In genomic region chr11:58904838-58905237, GRCm38 (mm10) we compare ENCODE assay signal across 8 mouse cellular contexts. TPM values are rescaled to one million over a fixed set of nuclear protein-coding genes. Genes with fewer than 3 reads are reported as not detected.
DNase-seq lines count a peak whose midpoint lies in the region; ATAC-seq and TF ChIP-seq lines count a peak whose summit lies in the region.

No protein-coding gene starts in this region.

- H3K27me3 ChIP-seq in forebrain, embryonic 14.5 days (replicated peaks; ENCODE audit: control insufficient read depth, insufficient read depth, low read length), result no peaks in the 10 kb centered on the region
- no peaks in the 10 kb centered on the region for H3K27me3 ChIP-seq in forebrain, embryonic 13.5 days
- H3K27me3 ChIP-seq in erythroblast, embryonic 14.5 days (ENCODE audit: control insufficient read depth), result peaks cover 6% of the 10 kb centered on the region
- H3K27me3 ChIP-seq in limb, embryonic 10.5 days (ENCODE audit: low read depth, poor library complexity, severe bottlenecking), result no peaks in the 10 kb centered on the region
- H3K27me3 ChIP-seq in midbrain, postnatal 0 days (ENCODE audit: insufficient read depth, low read length), result no peaks in the 10 kb centered on the region

- no peak overlapping the region for H3K4me3 ChIP-seq in forebrain, embryonic 14.5 days (ENCODE audit: low read depth, low read length)
- no peak overlapping the region for H3K4me3 ChIP-seq in forebrain, embryonic 13.5 days
- H3K4me3 ChIP-seq in erythroblast, embryonic 14.5 days (replicated peaks), result peak overlapping the region; percentile 68
- H3K4me3 ChIP-seq in limb, embryonic 10.5 days, result peak overlapping the region; percentile 65
- no peak overlapping the region for H3K4me3 ChIP-seq in midbrain, postnatal 0 days (ENCODE audit: low read depth, low read length)

- H3K4me1 ChIP-seq in forebrain, embryonic 14.5 days (ENCODE audit: control insufficient read depth, insufficient read depth, low read length), result peaks cover 7% of the 10 kb centered on the region
- peaks cover 21% of the 10 kb centered on the region for H3K4me1 ChIP-seq in forebrain, embryonic 13.5 days
- peaks cover 54% of the 10 kb centered on the region for H3K4me1 ChIP-seq in erythroblast, embryonic 14.5 days (ENCODE audit: control insufficient read depth)
- H3K4me1 ChIP-seq in limb, embryonic 10.5 days, result peaks cover 14% of the 10 kb centered on the region
- H3K4me1 ChIP-seq in midbrain, postnatal 0 days (ENCODE audit: insufficient read depth, low read length), result peaks cover 3% of the 10 kb centered on the region; the same call in 1 of the 2 replicates

- no peak overlapping the region for H3K9ac ChIP-seq in forebrain, embryonic 14.5 days (ENCODE audit: low read length)
- no peak overlapping the region for H3K9ac ChIP-seq in forebrain, embryonic 13.5 days
- no peak overlapping the region for H3K9ac ChIP-seq in midbrain, postnatal 0 days (replicated peaks; ENCODE audit: low read length, poor library complexity, severe bottlenecking)

- no peak for ATAC-seq in forebrain, embryonic 14.5 days
- ATAC-seq in forebrain, embryonic 13.5 days, result no peak
- ATAC-seq in midbrain, postnatal 0 days (ENCODE audit: low FRiP score), result no peak

- peaks cover 19% of the 10 kb centered on the region for H3K36me3 ChIP-seq in forebrain, embryonic 14.5 days (ENCODE audit: control insufficient read depth, insufficient read depth, low read length)
- H3K36me3 ChIP-seq in forebrain, embryonic 13.5 days (ENCODE audit: poor library complexity, severe bottlenecking), result peaks cover 17% of the 10 kb centered on the region
- peaks cover 31% of the 10 kb centered on the region for H3K36me3 ChIP-seq in erythroblast, embryonic 14.5 days (ENCODE audit: control insufficient read depth)
- peaks cover 27% of the 10 kb centered on the region for H3K36me3 ChIP-seq in limb, embryonic 10.5 days
- peaks cover 17% of the 10 kb centered on the region; the same call in 1 of the 2 replicates for H3K36me3 ChIP-seq in midbrain, postnatal 0 days (ENCODE audit: insufficient read depth, low read length)

- 45% methylated on average over 6 of the region's 6 CpGs for WGBS in forebrain, embryonic 14.5 days
- WGBS in forebrain, embryonic 13.5 days, result 43% methylated on average over 6 of the region's 6 CpGs
- 48% methylated on average over 6 of the region's 6 CpGs for WGBS in limb, embryonic 10.5 days
- WGBS in midbrain, postnatal 0 days, result 45% methylated on average over 6 of the region's 6 CpGs

- peak overlapping the region; percentile 85; the same call in 1 of the 2 replicates for H3K4me2 ChIP-seq in forebrain, embryonic 14.5 days (ENCODE audit: low read length)
- H3K4me2 ChIP-seq in forebrain, embryonic 13.5 days, result no peak overlapping the region; the same call in 1 of the 2 replicates
- H3K4me2 ChIP-seq in midbrain, postnatal 0 days (ENCODE audit: low read depth, low read length, poor library complexity, severe bottlenecking), result no peak overlapping the region

- H3K27ac ChIP-seq in forebrain, embryonic 14.5 days (ENCODE audit: low read depth, low read length), result no peak overlapping the region
- H3K27ac ChIP-seq in forebrain, embryonic 13.5 days, result no peak overlapping the region
- H3K27ac ChIP-seq in limb, embryonic 10.5 days, result no peak overlapping the region
- H3K27ac ChIP-seq in midbrain, postnatal 0 days (ENCODE audit: low read depth, low read length), result no peak overlapping the region

- no peak for TF ChIP-seq CTCF in midbrain, postnatal 0 days (IDR thresholded peaks at IDR 0.05)

- DNase-seq in forebrain, embryonic 14.5 days (ENCODE audit: low spot score), result peak; percentile 33
- DNase-seq in ES-CJ7 (ENCODE audit: low read depth, low spot score), result peak; percentile 70
- DNase-seq in limb, embryonic 10.5 days (ENCODE audit: low spot score), result peak; percentile 33
- peak; percentile 63 for DNase-seq in midbrain, postnatal 0 days (ENCODE audit: low spot score)
- DNase-seq in right cerebral cortex, adult 2 months (ENCODE audit: low spot score in 2 of 2), result no peak
- DNase-seq in ovary, postnatal 36 days (ENCODE audit: low spot score), result no peak

- H3K9me3 ChIP-seq in forebrain, embryonic 14.5 days (replicated peaks; ENCODE audit: control insufficient read depth, low read length), result no peaks in the 10 kb centered on the region
- H3K9me3 ChIP-seq in forebrain, embryonic 13.5 days (replicated peaks), result no peaks in the 10 kb centered on the region
- 0 out of 2 replicates have a peak, but pooled peaks cover 3% of the 10 kb centered on the region for H3K9me3 ChIP-seq in erythroblast, embryonic 14.5 days (ENCODE audit: control insufficient read depth, low read length)
- no peaks in the 10 kb centered on the region for H3K9me3 ChIP-seq in limb, embryonic 10.5 days (replicated peaks)
- H3K9me3 ChIP-seq in midbrain, postnatal 0 days (ENCODE audit: low read length), result no peaks in the 10 kb centered on the region

RNA-seq across cellular contexts. Expression of gene Zfp39, which starts 0.8 kb away (rescaled TPM):
- polyA plus RNA-seq in forebrain, embryonic 14.5 days (2014; fragmentation: Nextera tagmentation; extraction: Ambion mirVana), result 5.5 and 6.7 TPM in 2 replicates
- polyA plus RNA-seq in forebrain, embryonic 13.5 days (2015; fragmentation: Nextera tagmentation; extraction: Ambion mirVana), result 4.8 and 4.9 TPM in 2 replicates
- polyA plus RNA-seq in erythroblast, embryonic 14.5 days (2012), result 0.07 and 0.10 TPM in 2 replicates
- 5.7 and 6.9 TPM in 2 replicates for polyA plus RNA-seq in limb, embryonic 10.5 days (2016; fragmentation: Nextera tagmentation; extraction: Ambion mirVana)
- 9.1 and 9.5 TPM in 2 replicates for total RNA-seq in midbrain, postnatal 0 days (2014; rRNA removed)
- polyA plus RNA-seq in midbrain, postnatal 0 days (2015; fragmentation: Nextera tagmentation; extraction: Ambion mirVana), result 5.3 and 7.5 TPM in 2 replicates

RNA-seq across cellular contexts. Expression of gene Btnl10, which starts 12.9 kb away (rescaled TPM):
- polyA plus RNA-seq in forebrain, embryonic 14.5 days (2014; fragmentation: Nextera tagmentation; extraction: Ambion mirVana), result not detected in 2 replicates
- polyA plus RNA-seq in forebrain, embryonic 13.5 days (2015; fragmentation: Nextera tagmentation; extraction: Ambion mirVana), result not detected in 2 replicates
- 3.0 and 3.5 TPM in 2 replicates for polyA plus RNA-seq in erythroblast, embryonic 14.5 days (2012)
- 0.05 TPM in 1 of 2 replicates, not detected in the other for polyA plus RNA-seq in limb, embryonic 10.5 days (2016; fragmentation: Nextera tagmentation; extraction: Ambion mirVana)
- 0.16 and 0.24 TPM in 2 replicates for total RNA-seq in midbrain, postnatal 0 days (2014; rRNA removed)
- not detected in 2 replicates for polyA plus RNA-seq in midbrain, postnatal 0 days (2015; fragmentation: Nextera tagmentation; extraction: Ambion mirVana)

RNA-seq across cellular contexts. Expression of gene Rnf187, which starts 33.9 kb away (rescaled TPM):
- polyA plus RNA-seq in forebrain, embryonic 14.5 days (2014; fragmentation: Nextera tagmentation; extraction: Ambion mirVana), result 457 and 463 TPM in 2 replicates
- 368 and 373 TPM in 2 replicates for polyA plus RNA-seq in forebrain, embryonic 13.5 days (2015; fragmentation: Nextera tagmentation; extraction: Ambion mirVana)
- 58.5 and 75.1 TPM in 2 replicates for polyA plus RNA-seq in erythroblast, embryonic 14.5 days (2012)
- 222 and 238 TPM in 2 replicates for polyA plus RNA-seq in limb, embryonic 10.5 days (2016; fragmentation: Nextera tagmentation; extraction: Ambion mirVana)
- total RNA-seq in midbrain, postnatal 0 days (2014; rRNA removed), result 925 and 964 TPM in 2 replicates
- 700 and 703 TPM in 2 replicates for polyA plus RNA-seq in midbrain, postnatal 0 days (2015; fragmentation: Nextera tagmentation; extraction: Ambion mirVana)

RNA-seq across cellular contexts. Expression of gene 2810021J22Rik, which starts 37.8 kb away (rescaled TPM):
- polyA plus RNA-seq in forebrain, embryonic 14.5 days (2014; fragmentation: Nextera tagmentation; extraction: Ambion mirVana), result 11.9 and 13.4 TPM in 2 replicates
- polyA plus RNA-seq in forebrain, embryonic 13.5 days (2015; fragmentation: Nextera tagmentation; extraction: Ambion mirVana), result 10.5 and 10.9 TPM in 2 replicates
- polyA plus RNA-seq in erythroblast, embryonic 14.5 days (2012), result 0.04 and 0.05 TPM in 2 replicates
- 8.6 and 10.9 TPM in 2 replicates for polyA plus RNA-seq in limb, embryonic 10.5 days (2016; fragmentation: Nextera tagmentation; extraction: Ambion mirVana)
- 10.1 and 14.9 TPM in 2 replicates for total RNA-seq in midbrain, postnatal 0 days (2014; rRNA removed)
- 6.8 and 7.4 TPM in 2 replicates for polyA plus RNA-seq in midbrain, postnatal 0 days (2015; fragmentation: Nextera tagmentation; extraction: Ambion mirVana)

RNA-seq across cellular contexts. Expression of gene Hist3h2ba, which starts 43.9 kb away (rescaled TPM):
- 279 and 359 TPM in 2 replicates for polyA plus RNA-seq in forebrain, embryonic 14.5 days (2014; fragmentation: Nextera tagmentation; extraction: Ambion mirVana)
- polyA plus RNA-seq in forebrain, embryonic 13.5 days (2015; fragmentation: Nextera tagmentation; extraction: Ambion mirVana), result 315 and 321 TPM in 2 replicates
- polyA plus RNA-seq in erythroblast, embryonic 14.5 days (2012), result 5.1 and 5.4 TPM in 2 replicates
- 3.2 and 4.5 TPM in 2 replicates for polyA plus RNA-seq in limb, embryonic 10.5 days (2016; fragmentation: Nextera tagmentation; extraction: Ambion mirVana)
- 552 and 1,117 TPM in 2 replicates for total RNA-seq in midbrain, postnatal 0 days (2014; rRNA removed)
- polyA plus RNA-seq in midbrain, postnatal 0 days (2015; fragmentation: Nextera tagmentation; extraction: Ambion mirVana), result 114 and 126 TPM in 2 replicates

Comparison
In these comparisons a context has a peak if more than half of its experiments do, and no peak if none do; other contexts are left out.
1. DNase-seq: peak in forebrain, embryonic 14.5 days (single experiment), ES-CJ7 (single experiment), limb, embryonic 10.5 days (single experiment) and midbrain, postnatal 0 days (single experiment); none in right cerebral cortex, adult 2 months (0 of 2) and ovary, postnatal 36 days (single experiment).
2. H3K4me3 ChIP-seq: peak in erythroblast, embryonic 14.5 days (single experiment) and limb, embryonic 10.5 days (single experiment); none in forebrain, embryonic 14.5 days (single experiment), forebrain, embryonic 13.5 days (single experiment) and midbrain, postnatal 0 days (single experiment).